Mouse (Mus musculus) kidney, adult 9 months (tissue): ENCODE results near the gene Vmn1r101.
"Not testable (repeated sequence)": the region's sequence is repeated elsewhere in the genome, so short reads cannot be mapped to it uniquely, and the experiment has no call there.

Source experiments
- DNase-seq: peaks from one replicate; pipeline ENCODE4 v3.0.0; 2022

The Vmn1r101 gene

DNA sequence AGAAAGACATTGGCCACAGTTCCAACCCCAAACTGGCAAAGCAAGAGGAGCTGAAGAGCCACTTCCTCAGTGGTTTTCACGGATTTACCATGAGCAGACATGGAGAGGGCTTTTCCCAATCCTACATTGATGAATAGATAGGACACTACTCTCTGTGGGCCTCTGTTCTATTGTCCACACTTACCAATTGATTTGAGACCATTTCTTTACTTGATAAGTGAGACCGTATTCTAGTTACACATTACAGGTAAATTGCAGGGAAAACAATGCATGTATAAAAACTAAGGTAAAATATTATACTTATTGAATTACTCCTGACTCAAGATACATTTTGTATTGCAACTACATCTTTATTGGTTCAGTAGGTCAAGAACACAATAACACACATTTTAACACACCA lies at the start of gene Vmn1r101:
Gene Vmn1r101, minus strand, starts transcription at position 101 of the 400 bp plus-strand sequence.
- not testable (repeated sequence) for DNase-seq

DNA sequence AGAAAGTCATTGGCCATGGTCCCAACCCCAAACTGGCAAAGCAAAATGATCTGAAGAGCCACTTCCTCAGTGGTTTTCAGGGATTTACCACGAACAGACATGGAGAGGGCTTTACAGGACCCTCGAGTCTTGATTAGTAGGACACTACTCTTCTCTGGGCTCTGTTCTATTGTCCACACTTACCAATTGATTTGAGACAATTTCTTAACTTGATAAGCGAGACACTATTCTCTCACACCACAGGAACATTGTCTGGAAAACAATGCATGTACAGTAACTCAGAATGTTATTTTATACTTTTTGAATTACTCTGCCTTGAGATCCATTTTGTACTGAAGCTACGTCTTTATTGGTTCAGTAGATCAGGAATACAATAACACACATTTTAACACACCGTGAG lies 32.4 kb upstream of the Vmn1r101 start, which contains the start of gene Gm10670:
Gene Gm10670, minus strand, starts transcription at position 101 of the 400 bp plus-strand sequence.
- not testable (repeated sequence) for DNase-seq

DNA sequence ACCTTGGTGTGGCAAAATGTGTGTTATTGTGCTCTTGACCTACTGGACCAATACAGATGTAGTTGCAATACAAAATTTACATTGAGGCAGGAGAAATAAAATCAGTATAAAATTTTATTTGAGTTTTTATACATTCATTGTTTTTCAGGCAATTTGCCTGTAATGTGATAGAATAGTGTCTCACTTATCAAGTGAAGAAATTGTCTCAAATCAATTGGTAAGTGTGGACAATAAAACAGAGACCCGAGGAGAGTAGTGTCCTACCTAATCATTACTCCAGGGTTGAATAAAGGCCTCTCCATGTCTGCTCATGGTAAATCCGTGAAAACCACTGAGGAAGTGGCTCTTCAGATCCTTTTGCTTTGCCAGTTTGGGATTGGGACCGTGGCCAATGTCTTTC lies 24.8 kb downstream of the Vmn1r101 start, which contains the start of gene Vmn1r100:
Gene Vmn1r100, plus strand, starts transcription at position 301 of the 400 bp plus-strand sequence.
- DNase-seq, result not testable (repeated sequence)
